Mouse (Mus musculus): ENCODE results near the gene Ralgps2. TPM values are rescaled to one million over a fixed set of nuclear protein-coding genes. Genes with fewer than 3 reads are reported as not detected.
A peak's percentile ranks its signal among the peaks of the same experiment; 100 is the strongest.

Ralgps2 gene
- polyA plus RNA-seq, 1 experiment from 2014 or later = 118 TPM

DNA sequence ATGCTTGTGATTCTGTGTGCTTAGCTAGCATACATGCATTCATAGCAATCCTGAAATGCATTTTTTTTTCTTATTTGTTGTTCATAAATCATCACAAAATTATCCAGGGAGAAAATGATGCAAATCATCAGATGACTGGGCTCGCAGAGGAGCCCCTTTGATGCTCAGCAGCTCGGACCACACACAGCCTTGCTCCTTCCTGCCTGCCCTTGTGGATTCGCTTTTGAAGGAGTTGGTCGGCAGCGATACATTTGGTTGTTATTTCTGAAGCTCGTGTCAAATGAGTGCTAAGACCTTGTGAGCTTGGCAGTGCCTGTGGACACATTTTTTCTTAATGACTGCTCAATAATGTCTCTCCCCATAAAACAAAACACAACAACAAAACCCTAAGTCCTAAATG is 31.2 kb upstream of the Ralgps2 start:
- no peaks in the 10 kb centered on the region for H3K27me3 ChIP-seq
- no peak overlapping the region for H3K4me2 ChIP-seq
- H3K36me3 ChIP-seq = no peaks in the 10 kb centered on the region
- no peak overlapping the region for H3K9ac ChIP-seq
- H3K4me3 ChIP-seq = no peak overlapping the region
- ATAC-seq (ENCODE audit: low FRiP score) = no peak
- no peak overlapping the region for H3K27ac ChIP-seq
- no peaks in the 10 kb centered on the region for H3K4me1 ChIP-seq (replicated peaks)
- 66% methylated on average over 6 of the region's 6 CpGs for WGBS
- no peaks in the 10 kb centered on the region for H3K9me3 ChIP-seq

DNA sequence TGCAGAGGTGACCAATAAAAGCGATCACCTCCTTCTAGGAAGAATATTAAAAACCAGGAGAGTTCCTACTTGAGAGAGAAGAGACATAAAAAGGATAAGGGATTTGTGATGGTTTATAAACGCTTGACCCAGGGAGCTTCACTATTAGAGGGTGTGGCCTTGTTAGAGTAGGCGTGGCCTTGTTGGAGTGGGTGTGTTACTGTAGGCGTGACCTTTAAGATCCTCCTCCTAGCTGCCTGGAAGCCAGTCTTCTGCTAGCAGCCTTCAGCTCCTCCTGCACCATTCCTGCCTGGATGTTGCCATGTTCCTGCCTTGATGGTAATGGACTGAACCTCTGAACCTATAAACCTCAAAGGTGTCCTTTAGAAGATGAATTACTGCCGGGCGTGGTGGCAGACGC is 28.7 kb upstream of the Ralgps2 start:
- no peak for ATAC-seq (ENCODE audit: low FRiP score)
- Histone ChIP-seq H3K4me2 (no peak overlapping the region), H3K9ac (no peak overlapping the region), H3K27me3 (no peaks in the 10 kb centered on the region), H3K9me3 (no peaks in the 10 kb centered on the region), H3K4me3 (no peak overlapping the region), H3K36me3 (no peaks in the 10 kb centered on the region), H3K27ac (no peak overlapping the region), H3K4me1 (replicated peaks) (peaks cover 9% of the 10 kb centered on the region; the same call in 1 of the 2 replicates)
- 75% methylated on average over 7 of the region's 7 CpGs for WGBS

DNA sequence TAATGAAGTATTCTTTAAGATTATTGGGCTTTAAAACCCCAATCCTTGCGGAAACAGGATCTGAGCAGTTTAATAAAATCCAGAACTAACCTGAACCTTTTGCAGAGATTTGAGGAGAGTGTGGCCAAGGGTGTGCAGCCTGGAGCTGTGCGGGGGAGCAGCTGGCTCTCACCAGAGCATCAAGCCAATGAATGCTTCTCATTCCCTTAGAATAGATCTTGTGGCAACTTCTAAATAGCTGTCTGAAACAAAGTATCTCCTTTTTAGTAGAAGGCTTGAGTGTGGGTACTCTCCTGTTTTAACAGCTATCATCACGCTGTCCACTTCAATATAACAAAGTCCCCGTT is 25.1 kb upstream of the Ralgps2 start:
- ATAC-seq (ENCODE audit: low FRiP score) = no peak
- Histone ChIP-seq H3K36me3 (no peaks in the 10 kb centered on the region), H3K4me1 (replicated peaks) (peaks cover 9% of the 10 kb centered on the region; the same call in 1 of the 2 replicates), H3K27ac (peak overlapping the region; percentile 23; the same call in 1 of the 2 replicates), H3K4me2 (no peak overlapping the region), H3K27me3 (no peaks in the 10 kb centered on the region), H3K9me3 (no peaks in the 10 kb centered on the region), H3K4me3 (no peak overlapping the region), H3K9ac (no peak overlapping the region)
- WGBS = 86% methylated on average over 4 of the region's 4 CpGs

DNA sequence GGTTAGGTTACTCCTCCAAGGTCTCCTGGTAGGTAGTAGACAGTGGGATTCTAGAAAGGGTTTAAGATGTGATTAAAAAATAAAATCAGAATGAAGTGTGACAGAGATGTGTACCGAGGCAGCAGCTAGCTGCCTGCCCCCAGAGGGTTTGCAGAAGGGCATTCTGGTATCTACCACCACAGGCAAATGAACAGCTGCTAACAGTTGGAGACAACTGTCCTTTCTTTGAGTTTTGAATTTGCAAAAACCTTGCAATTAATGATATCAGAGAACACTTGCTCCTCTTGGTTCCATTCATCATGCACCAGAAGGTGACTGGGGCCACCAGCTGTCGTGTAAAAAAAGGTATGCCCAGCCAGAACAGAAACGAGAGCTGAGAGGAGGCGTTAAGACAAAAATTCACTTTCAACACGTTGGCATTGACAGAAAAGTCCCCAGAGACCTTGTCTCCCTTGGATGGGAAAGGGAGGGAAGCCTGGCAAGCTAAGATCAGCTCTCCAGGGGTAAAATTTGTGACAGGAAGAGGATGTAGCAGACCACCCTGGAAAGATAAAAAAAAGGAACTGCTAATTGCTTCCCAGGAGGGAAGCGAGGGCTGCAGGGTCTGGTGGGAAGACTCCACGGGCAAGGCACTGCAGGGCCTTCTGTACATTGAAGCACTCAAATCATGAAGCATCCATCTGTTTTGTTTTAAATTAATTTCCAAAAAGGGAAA is 24.6 kb upstream of the Ralgps2 start:
- ATAC-seq (ENCODE audit: low FRiP score) = no peak

DNA sequence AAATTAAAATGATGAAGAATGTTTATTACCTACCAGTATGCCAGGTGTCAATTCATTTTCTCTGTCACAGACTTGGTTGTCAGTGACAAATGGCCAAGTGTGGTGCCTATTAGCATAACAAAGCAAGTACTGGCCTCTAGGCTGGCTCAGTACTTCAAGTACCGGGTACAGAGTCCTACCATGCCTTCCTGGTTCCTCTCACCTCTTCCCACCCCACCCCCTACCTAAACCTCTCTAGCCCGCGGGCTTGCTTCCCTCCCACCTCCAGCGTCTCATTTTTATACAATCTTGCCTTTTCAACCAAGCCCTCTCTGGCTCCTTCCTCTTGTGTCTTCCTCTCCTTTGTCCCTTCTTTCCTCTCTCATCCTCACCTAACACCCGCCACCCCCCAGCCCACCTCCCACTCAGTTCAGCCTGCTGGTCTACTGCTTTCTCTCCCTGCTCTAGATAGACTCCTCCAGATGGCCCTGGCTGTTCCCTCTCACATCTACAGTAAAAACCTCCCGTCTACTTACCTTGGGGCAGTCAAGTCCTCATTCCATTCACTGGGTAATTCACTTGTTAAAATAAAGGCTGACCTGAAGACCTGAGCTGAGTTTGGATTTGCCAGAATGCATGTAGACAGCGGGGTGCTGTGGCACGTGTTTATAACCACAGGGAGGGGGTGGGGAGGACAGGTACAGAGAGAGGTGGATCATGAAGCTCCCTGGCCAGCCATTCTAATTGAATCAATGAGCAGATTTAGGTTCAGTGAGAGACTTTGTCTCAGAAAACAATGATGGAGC is 22.2 kb upstream of the Ralgps2 start:
- Histone ChIP-seq H3K4me1 (replicated peaks) (peaks cover 9% of the 10 kb centered on the region; the same call in 1 of the 2 replicates), H3K27me3 (no peaks in the 10 kb centered on the region), H3K4me2 (no peak overlapping the region), H3K36me3 (no peaks in the 10 kb centered on the region), H3K9me3 (no peaks in the 10 kb centered on the region), H3K9ac (no peak overlapping the region), H3K4me3 (no peak overlapping the region), H3K27ac (no peak overlapping the region)
- no peak for ATAC-seq (ENCODE audit: low FRiP score)
- WGBS = 48% methylated on average over 8 of the region's 8 CpGs

More for the DNA sequence above, 24.6 kb upstream of the Ralgps2 start:
- H3K27ac ChIP-seq = peak overlapping the region; percentile 23; the same call in 1 of the 2 replicates
- H3K9me3 ChIP-seq = no peaks in the 10 kb centered on the region
- WGBS = 21% methylated on average over 7 of the region's 7 CpGs
- no peak overlapping the region for H3K4me2 ChIP-seq
- H3K4me3 ChIP-seq = no peak overlapping the region
- no peaks in the 10 kb centered on the region for H3K36me3 ChIP-seq
- no peaks in the 10 kb centered on the region for H3K27me3 ChIP-seq
- no peak overlapping the region for H3K9ac ChIP-seq
- H3K4me1 ChIP-seq (replicated peaks) = peaks cover 9% of the 10 kb centered on the region; the same call in 1 of the 2 replicates

DNA sequence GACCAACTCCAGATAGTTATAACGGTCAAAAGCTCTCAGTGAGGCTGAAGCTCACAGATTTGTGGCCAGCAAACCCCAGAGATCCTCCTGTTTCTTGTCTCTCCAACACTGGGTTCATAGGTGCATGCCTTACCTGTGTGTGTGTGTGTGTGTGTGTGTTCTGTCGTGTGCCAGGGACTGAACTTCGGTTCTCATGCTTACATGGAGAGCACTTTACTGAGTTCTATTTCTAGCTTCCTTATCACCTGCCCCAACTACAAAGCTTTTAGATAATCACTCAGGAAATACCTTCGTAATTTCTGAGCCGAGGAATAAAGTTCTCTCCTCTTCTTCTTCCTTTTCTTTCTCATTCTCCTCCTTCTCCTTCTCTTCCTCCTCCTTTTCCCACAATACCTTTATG is 19.6 kb upstream of the Ralgps2 start:
- no peak overlapping the region for H3K27ac ChIP-seq
- no peaks in the 10 kb centered on the region for H3K36me3 ChIP-seq
- 92% methylated on average over 5 of the region's 5 CpGs for WGBS
- no peak overlapping the region for H3K9ac ChIP-seq
- H3K9me3 ChIP-seq = no peaks in the 10 kb centered on the region
- H3K4me2 ChIP-seq = no peak overlapping the region
- no peak for ATAC-seq (ENCODE audit: low FRiP score)
- H3K4me1 ChIP-seq (replicated peaks) = peaks cover 5% of the 10 kb centered on the region; the same call in 1 of the 2 replicates
- no peak overlapping the region for H3K4me3 ChIP-seq
- no peaks in the 10 kb centered on the region for H3K27me3 ChIP-seq

DNA sequence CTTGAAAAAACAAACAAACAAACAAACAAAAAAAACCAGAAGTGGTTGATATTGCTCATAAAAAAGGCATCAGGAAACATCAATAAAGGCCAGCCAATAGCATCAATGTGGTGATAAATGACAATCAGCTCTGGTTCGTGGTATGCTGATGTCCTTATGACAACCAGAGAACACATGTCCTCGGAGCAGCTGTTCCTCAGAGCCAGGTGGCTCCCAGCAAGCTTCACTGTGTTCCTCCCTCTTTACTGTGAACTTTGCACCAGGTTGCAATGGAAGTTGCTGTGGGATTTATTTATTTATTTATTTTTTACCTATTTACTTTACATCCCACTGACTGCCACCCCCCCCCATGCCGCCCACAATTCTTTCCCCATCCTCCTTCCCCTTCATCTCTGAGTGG is 17.9 kb upstream of the Ralgps2 start:
- no peaks in the 10 kb centered on the region for H3K36me3 ChIP-seq
- no peak overlapping the region for H3K9ac ChIP-seq
- H3K27ac ChIP-seq = no peak overlapping the region
- no peaks in the 10 kb centered on the region for H3K27me3 ChIP-seq
- no peaks in the 10 kb centered on the region for H3K9me3 ChIP-seq
- H3K4me1 ChIP-seq (replicated peaks) = no peaks in the 10 kb centered on the region
- whole genome bisulfite sequencing = 72% methylated on average over 3 of the region's 3 CpGs
- no peak overlapping the region for H3K4me2 ChIP-seq
- no peak for ATAC-seq (ENCODE audit: low FRiP score)
- H3K4me3 ChIP-seq = no peak overlapping the region

DNA sequence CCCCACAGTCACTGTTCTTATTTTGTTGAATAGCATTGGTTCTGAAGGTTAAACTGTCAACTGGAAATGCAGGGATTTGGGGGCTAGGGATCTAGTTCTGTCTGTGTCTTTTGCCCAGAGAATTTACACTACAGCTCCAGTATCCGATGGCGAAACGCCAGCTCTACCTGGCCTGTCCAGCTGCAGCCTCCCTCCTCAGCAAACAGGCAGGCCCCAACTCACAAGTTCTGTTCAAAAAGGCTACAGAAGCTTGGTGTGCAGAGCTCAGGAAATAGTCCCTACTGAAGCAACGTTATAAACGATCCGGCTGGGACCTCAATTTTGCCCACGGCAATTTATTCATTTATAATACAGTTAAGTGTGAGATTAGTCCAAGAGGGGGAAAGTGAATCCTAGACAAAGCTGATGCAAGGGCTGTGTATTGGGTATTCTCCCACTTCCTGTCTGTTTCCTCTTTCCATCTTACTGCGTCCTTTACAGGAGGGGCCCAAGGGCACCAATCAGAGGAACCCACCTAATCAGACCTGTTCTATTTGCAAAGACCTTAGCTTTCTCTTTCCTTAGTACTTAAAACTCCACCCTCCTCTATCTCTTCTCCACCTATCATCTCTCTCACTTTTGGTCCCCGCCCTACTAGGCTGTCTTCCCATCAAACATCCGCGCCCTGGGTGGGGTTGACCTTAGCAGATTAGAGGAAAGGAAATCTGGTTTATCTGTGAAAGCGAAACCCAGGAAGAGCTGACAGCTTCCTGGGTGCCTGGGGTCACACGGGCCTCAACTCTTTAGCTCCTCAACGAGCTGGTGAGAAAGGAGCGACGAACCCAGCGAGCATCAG is 16.7 kb upstream of the Ralgps2 start:
- no peaks in the 10 kb centered on the region for H3K27me3 ChIP-seq
- WGBS = 67% methylated on average over 17 of the region's 17 CpGs
- H3K9ac ChIP-seq = no peak overlapping the region
- no peak overlapping the region for H3K27ac ChIP-seq
- no peak overlapping the region for H3K4me3 ChIP-seq
- no peak overlapping the region for H3K4me2 ChIP-seq
- no peaks in the 10 kb centered on the region for H3K9me3 ChIP-seq
- H3K4me1 ChIP-seq (replicated peaks) = no peaks in the 10 kb centered on the region
- no peak for ATAC-seq (ENCODE audit: low FRiP score)
- no peaks in the 10 kb centered on the region for H3K36me3 ChIP-seq

DNA sequence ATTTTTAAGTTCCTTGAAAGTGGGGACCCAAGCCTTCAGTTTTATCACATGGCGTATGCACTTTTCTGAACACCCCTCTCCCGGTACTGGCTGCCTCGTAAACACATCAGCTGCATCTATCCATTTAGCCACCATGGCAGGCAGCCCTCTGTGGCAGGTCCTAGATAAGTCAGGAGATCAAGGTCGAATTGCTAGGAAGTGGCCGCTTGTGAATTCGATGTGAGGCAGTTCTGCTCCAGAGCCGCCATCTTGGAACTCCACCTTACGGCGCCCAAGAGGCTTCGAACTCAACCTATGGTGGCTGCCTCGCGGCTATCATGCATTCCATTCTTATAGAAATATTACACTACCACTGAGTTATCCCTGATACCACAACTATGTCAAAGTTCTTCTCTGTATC is 14.8 kb upstream of the Ralgps2 start:
- Histone ChIP-seq H3K9me3 (no peaks in the 10 kb centered on the region), H3K4me2 (no peak overlapping the region), H3K9ac (no peak overlapping the region), H3K4me1 (replicated peaks) (no peaks in the 10 kb centered on the region), H3K4me3 (no peak overlapping the region), H3K36me3 (no peaks in the 10 kb centered on the region), H3K27ac (no peak overlapping the region), H3K27me3 (no peaks in the 10 kb centered on the region)
- 97% methylated on average over 12 of the region's 12 CpGs for WGBS
- no peak for ATAC-seq (ENCODE audit: low FRiP score)

DNA sequence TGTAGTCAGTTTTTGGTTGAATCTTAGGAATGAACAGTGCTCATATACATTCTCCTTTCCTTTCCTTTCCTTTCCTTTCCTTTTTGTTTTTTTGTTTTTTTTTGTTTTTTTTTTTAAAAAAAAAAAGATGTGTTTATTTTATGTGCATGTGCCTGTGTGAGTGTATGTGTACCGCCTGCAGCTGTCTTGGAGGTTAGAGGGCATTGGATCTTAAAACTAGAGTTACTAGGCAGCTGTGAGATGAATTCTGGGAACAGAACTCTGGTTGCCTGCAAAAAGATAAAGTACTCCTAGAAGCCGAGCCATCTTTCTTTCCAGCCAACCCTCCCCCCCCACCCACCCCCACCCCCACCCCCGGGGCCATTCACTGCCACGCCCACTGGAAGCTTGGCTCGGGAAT is 10.9 kb upstream of the Ralgps2 start:
- Histone ChIP-seq H3K4me3 (no peak overlapping the region), H3K36me3 (no peaks in the 10 kb centered on the region), H3K27me3 (no peaks in the 10 kb centered on the region), H3K4me1 (replicated peaks) (no peaks in the 10 kb centered on the region), H3K9me3 (peaks cover 8% of the 10 kb centered on the region), H3K9ac (no peak overlapping the region), H3K4me2 (no peak overlapping the region), H3K27ac (no peak overlapping the region)
- WGBS = 51% methylated on average over 5 of the region's 5 CpGs
- ATAC-seq (ENCODE audit: low FRiP score) = no peak

DNA sequence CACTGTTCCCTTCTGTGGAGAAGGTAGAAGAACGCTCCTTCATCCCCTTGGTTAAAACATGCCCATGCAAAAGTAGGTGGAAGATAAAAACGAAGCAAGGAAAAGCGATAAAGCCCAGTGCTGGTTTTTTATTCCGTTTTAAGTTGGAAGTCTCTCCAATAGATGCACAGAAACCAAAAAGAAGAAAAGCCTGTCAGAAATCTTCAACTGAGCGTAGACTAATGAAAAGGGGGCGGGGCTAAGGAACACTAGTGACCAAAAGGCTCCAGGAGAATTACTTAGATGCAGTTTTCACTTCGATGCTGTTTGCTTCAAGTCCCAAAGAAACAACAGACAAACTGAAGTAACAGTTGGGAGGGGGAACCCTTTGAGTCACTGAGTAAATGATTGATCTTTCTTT is 1.2 kb upstream of the Ralgps2 start:
- no peak for ATAC-seq (ENCODE audit: low FRiP score)
- peak overlapping the region; percentile 70 for H3K4me2 ChIP-seq
- H3K4me1 ChIP-seq (replicated peaks) = peaks cover 23% of the 10 kb centered on the region
- no peaks in the 10 kb centered on the region for H3K36me3 ChIP-seq
- peak overlapping the region; percentile 98; the same call in 1 of the 2 replicates for H3K27ac ChIP-seq
- 40% methylated on average over 7 of the region's 7 CpGs for WGBS
- H3K9ac ChIP-seq = peak overlapping the region; percentile 95; the same call in 1 of the 2 replicates
- no peaks in the 10 kb centered on the region for H3K9me3 ChIP-seq
- no peaks in the 10 kb centered on the region for H3K27me3 ChIP-seq
- H3K4me3 ChIP-seq = peak overlapping the region; percentile 92

DNA sequence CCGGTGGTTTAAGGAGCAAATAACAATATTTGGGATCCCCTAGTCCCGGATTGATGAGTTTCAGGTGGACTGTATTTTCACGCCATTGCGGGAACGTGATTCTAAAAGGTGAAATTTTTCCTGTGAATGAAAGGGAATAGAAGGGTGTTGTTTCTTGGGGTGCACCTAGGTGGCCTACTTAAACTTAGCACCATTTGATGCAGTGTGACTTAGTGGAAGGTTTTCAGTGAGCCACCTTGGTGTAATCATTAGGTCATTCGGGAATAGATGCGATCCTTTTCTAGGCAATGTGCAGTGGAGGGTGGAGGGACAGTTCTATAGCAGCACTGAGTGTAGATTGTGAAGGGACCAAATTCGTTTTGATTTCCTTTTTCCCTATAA is 706 bp upstream of the Ralgps2 start:
- peaks cover 23% of the 10 kb centered on the region for H3K4me1 ChIP-seq (replicated peaks)
- peak; percentile 17; the same call in 1 of the 2 replicates for ATAC-seq (ENCODE audit: low FRiP score)
- no peaks in the 10 kb centered on the region for H3K27me3 ChIP-seq
- H3K27ac ChIP-seq = peak overlapping the region; percentile 98
- no peaks in the 10 kb centered on the region for H3K36me3 ChIP-seq
- peak overlapping the region; percentile 95 for H3K9ac ChIP-seq
- H3K4me3 ChIP-seq = peak overlapping the region; percentile 92
- peak overlapping the region; percentile 70 for H3K4me2 ChIP-seq
- H3K9me3 ChIP-seq = no peaks in the 10 kb centered on the region
- WGBS = 4% methylated on average over 8 of the region's 8 CpGs
